Mouse (Mus musculus) bone marrow macrophage, adult 2 months (primary cell): ENCODE measurements around the gene Gm20721.

Experiments used
- CTCF ChIP-seq: IDR thresholded peaks from 2 replicates; pipeline ENCODE4 v1.5.1; 2012; ENCODE audit warnings: low read depth, mild to moderate bottlenecking, low read length, moderate library complexity
- POLR2A ChIP-seq: IDR thresholded peaks from 2 replicates; pipeline ENCODE4 v1.6.1; 2012; ENCODE audit warnings: mild to moderate bottlenecking, low read depth, low read length, borderline replicate concordance

- TF ChIP-seq CTCF (no peak), POLR2A (no peak)
Observed at GRCm38 (mm10) chr2:174358516-174358915, 12.0 kb upstream of the Gm20721 start.
